In the genomic region with DNA sequence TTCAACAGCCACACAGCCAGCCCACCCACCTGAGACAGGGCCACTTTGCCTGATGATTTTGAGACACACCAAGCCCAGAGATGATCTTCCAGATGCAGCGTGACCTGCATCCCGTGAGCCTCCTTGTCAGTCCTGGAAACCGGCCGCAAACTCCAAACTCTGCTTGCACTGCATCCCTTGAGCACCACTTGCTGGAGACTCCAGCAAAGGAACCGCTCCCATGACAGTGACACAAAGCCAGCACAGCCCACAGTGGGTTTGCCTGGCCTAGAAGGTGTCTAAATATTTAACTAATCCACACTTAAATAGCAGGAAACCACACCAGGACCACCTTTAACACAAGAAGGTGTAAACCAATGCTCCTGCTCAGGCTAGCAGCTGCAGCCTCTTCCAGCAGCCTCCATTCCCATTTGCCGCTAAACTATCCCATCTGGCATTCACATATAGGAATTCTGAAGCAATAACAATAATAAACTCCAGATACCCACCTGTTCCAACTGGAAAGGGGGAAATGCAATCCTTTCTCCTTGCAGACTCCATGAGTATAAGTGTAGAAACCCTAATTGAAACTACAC, we compare ENCODE assay signal across 25 mouse cellular contexts.
DNase-seq lines count a peak whose midpoint lies in the region; ATAC-seq and TF ChIP-seq lines count a peak whose summit lies in the region.
"Had no signal": no experiment of that assay in that cellular context is flagged by ENCODE, and none has a peak within 500 bp of the region (broad histone marks: within the 10 kb centered on the region; RNA-seq: fewer than 3 reads in every experiment).

No protein-coding gene starts in this region.

- H3K27ac ChIP-seq in hindbrain, postnatal 0 days: no peak overlapping the region
- no peak overlapping the region for H3K27ac ChIP-seq in hindbrain, embryonic 12.5 days
- H3K27ac ChIP-seq in embryonic facial prominence, embryonic 14.5 days (replicated peaks; ENCODE audit: low read depth, low read length): no peak overlapping the region
- peak overlapping the region; percentile 32; the same call in 1 of the 2 replicates for H3K27ac ChIP-seq in limb, embryonic 10.5 days
- H3K27ac ChIP-seq in kidney, embryonic 15.5 days: no peak overlapping the region
- H3K27ac ChIP-seq: forebrain, embryonic 13.5 days; heart, adult 2 months; heart, embryonic 13.5 days; hindbrain, embryonic 15.5 days; intestine, embryonic 15.5 days; kidney, postnatal 0 days; liver, embryonic 14.5 days; midbrain, embryonic 13.5 days had no signal

- no peak overlapping the region for H3K4me2 ChIP-seq in hindbrain, postnatal 0 days (ENCODE audit: low read depth, low read length)
- H3K4me2 ChIP-seq in hindbrain, embryonic 12.5 days (replicated peaks): no peak overlapping the region
- no peak overlapping the region for H3K4me2 ChIP-seq in embryonic facial prominence, embryonic 14.5 days (ENCODE audit: low read depth, low read length)
- no peak overlapping the region for H3K4me2 ChIP-seq in kidney, embryonic 15.5 days
- H3K4me2 ChIP-seq: forebrain, embryonic 13.5 days; heart, embryonic 13.5 days; hindbrain, embryonic 15.5 days; intestine, embryonic 15.5 days; midbrain, embryonic 13.5 days had no signal

- no peaks in the 10 kb centered on the region for H3K9me3 ChIP-seq in hindbrain, postnatal 0 days (ENCODE audit: low read length)
- no peaks in the 10 kb centered on the region for H3K9me3 ChIP-seq in hindbrain, embryonic 12.5 days (replicated peaks)
- no peaks in the 10 kb centered on the region for H3K9me3 ChIP-seq in embryonic facial prominence, embryonic 14.5 days (ENCODE audit: control insufficient read depth, low read length)
- no peaks in the 10 kb centered on the region for H3K9me3 ChIP-seq in limb, embryonic 10.5 days (replicated peaks)
- H3K9me3 ChIP-seq in kidney, embryonic 15.5 days (replicated peaks): no peaks in the 10 kb centered on the region
- H3K9me3 ChIP-seq: forebrain, embryonic 13.5 days; heart, embryonic 13.5 days; hindbrain, embryonic 15.5 days; intestine, embryonic 15.5 days; midbrain, embryonic 13.5 days had no signal

- no peaks in the 10 kb centered on the region for H3K36me3 ChIP-seq in hindbrain, postnatal 0 days (ENCODE audit: insufficient read depth, low read length)
- H3K36me3 ChIP-seq in hindbrain, embryonic 12.5 days: no peaks in the 10 kb centered on the region
- no peaks in the 10 kb centered on the region for H3K36me3 ChIP-seq in embryonic facial prominence, embryonic 14.5 days (ENCODE audit: control insufficient read depth, insufficient read depth, low read length)
- H3K36me3 ChIP-seq in limb, embryonic 10.5 days: no peaks in the 10 kb centered on the region
- no peaks in the 10 kb centered on the region for H3K36me3 ChIP-seq in kidney, embryonic 15.5 days
- H3K36me3 ChIP-seq: heart, embryonic 13.5 days; hindbrain, embryonic 15.5 days; intestine, embryonic 15.5 days; midbrain, embryonic 13.5 days had no signal

- no peaks in the 10 kb centered on the region for H3K4me1 ChIP-seq in hindbrain, postnatal 0 days (ENCODE audit: insufficient read depth, low read length)
- peaks cover 10% of the 10 kb centered on the region; the same call in 1 of the 2 replicates for H3K4me1 ChIP-seq in hindbrain, embryonic 12.5 days
- H3K4me1 ChIP-seq in embryonic facial prominence, embryonic 14.5 days (ENCODE audit: control insufficient read depth, insufficient read depth, low read length): no peaks in the 10 kb centered on the region; the same call in 1 of the 2 replicates
- H3K4me1 ChIP-seq in limb, embryonic 10.5 days: peaks cover 32% of the 10 kb centered on the region
- no peaks in the 10 kb centered on the region for H3K4me1 ChIP-seq in kidney, embryonic 15.5 days
- H3K4me1 ChIP-seq: heart, embryonic 13.5 days; intestine, embryonic 15.5 days had no signal

- no peak overlapping the region for H3K4me3 ChIP-seq in hindbrain, postnatal 0 days (ENCODE audit: low read length)
- H3K4me3 ChIP-seq in hindbrain, embryonic 12.5 days: no peak overlapping the region
- no peak overlapping the region for H3K4me3 ChIP-seq in embryonic facial prominence, embryonic 14.5 days (ENCODE audit: low read depth, low read length)
- H3K4me3 ChIP-seq in limb, embryonic 10.5 days: no peak overlapping the region
- no peak overlapping the region for H3K4me3 ChIP-seq in kidney, embryonic 15.5 days (replicated peaks)
- H3K4me3 ChIP-seq: forebrain, embryonic 13.5 days; heart, adult 2 months; heart, embryonic 13.5 days; hindbrain, embryonic 15.5 days; intestine, embryonic 15.5 days; midbrain, embryonic 13.5 days had no signal

- DNase-seq in hindbrain, postnatal 0 days (ENCODE audit: low spot score): no peak
- peak; percentile 45 for DNase-seq in embryonic facial prominence, embryonic 14.5 days (ENCODE audit: low spot score)
- peak; percentile 35 for DNase-seq in limb, embryonic 10.5 days (ENCODE audit: low spot score)
- DNase-seq in mesoderm, embryonic 11.5 days (ENCODE audit: low read depth, low spot score): peak; percentile 31
- no peak for DNase-seq in cerebellum, adult 9-11 months
- DNase-seq: adrenal gland, postnatal 14 days; cerebellum, adult 11-12 months; cerebellum, postnatal 10 days; gastrocnemius, postnatal 36 days; heart, adult 2 months; heart, postnatal 10 days; kidney, adult 2 months; kidney, postnatal 4 days; liver; lung, adult 2 months had no signal

- peaks cover 27% of the 10 kb centered on the region for H3K27me3 ChIP-seq in hindbrain, postnatal 0 days (ENCODE audit: insufficient read depth, low read length)
- no peaks in the 10 kb centered on the region for H3K27me3 ChIP-seq in hindbrain, embryonic 12.5 days
- H3K27me3 ChIP-seq in embryonic facial prominence, embryonic 14.5 days (replicated peaks; ENCODE audit: control insufficient read depth, insufficient read depth, low read length): no peaks in the 10 kb centered on the region
- H3K27me3 ChIP-seq in limb, embryonic 10.5 days (ENCODE audit: low read depth, poor library complexity, severe bottlenecking): no peaks in the 10 kb centered on the region
- no peaks in the 10 kb centered on the region for H3K27me3 ChIP-seq in kidney, embryonic 15.5 days
- H3K27me3 ChIP-seq: forebrain, embryonic 13.5 days; heart, embryonic 13.5 days; intestine, embryonic 15.5 days; midbrain, embryonic 13.5 days had no signal

- no peak overlapping the region for H3K9ac ChIP-seq in hindbrain, postnatal 0 days (replicated peaks; ENCODE audit: low read length)
- no peak overlapping the region for H3K9ac ChIP-seq in hindbrain, embryonic 12.5 days
- H3K9ac ChIP-seq in embryonic facial prominence, embryonic 14.5 days (ENCODE audit: low read depth, low read length): no peak overlapping the region
- no peak overlapping the region for H3K9ac ChIP-seq in kidney, embryonic 15.5 days
- H3K9ac ChIP-seq: forebrain, embryonic 13.5 days; heart, embryonic 13.5 days; hindbrain, embryonic 15.5 days; intestine, embryonic 15.5 days; liver, embryonic 14.5 days; midbrain, embryonic 13.5 days had no signal

- WGBS in hindbrain, postnatal 0 days: 73% methylated on average over 6 of the region's 6 CpGs
- 75% methylated on average over 6 of the region's 6 CpGs for WGBS in hindbrain, embryonic 12.5 days
- WGBS in embryonic facial prominence, embryonic 14.5 days: 59% methylated on average over 6 of the region's 6 CpGs
- 78% methylated on average over 6 of the region's 6 CpGs for WGBS in limb, embryonic 10.5 days
- WGBS in kidney, embryonic 15.5 days: 81% methylated on average over 6 of the region's 6 CpGs

- TF ChIP-seq CTCF in hindbrain, postnatal 0 days (IDR thresholded peaks at IDR 0.05; ENCODE audit: low read depth): 0 out of 2 replicates have a peak, but pooled peaks have one; percentile 18

- no peak for ATAC-seq in hindbrain, postnatal 0 days
- ATAC-seq in hindbrain, embryonic 12.5 days (ENCODE audit: low FRiP score): no peak
- ATAC-seq in embryonic facial prominence, embryonic 14.5 days (ENCODE audit: low read depth): peak; percentile 35; the same call in 1 of the 2 replicates
- ATAC-seq in kidney, embryonic 15.5 days (replicated peaks; ENCODE audit: low FRiP score): no peak
- ATAC-seq: CD4-positive, CD25-positive, alpha-beta regulatory T cell, adult 4 months; forebrain, embryonic 13.5 days; intestine, embryonic 15.5 days; midbrain, embryonic 13.5 days had no signal

Comparison
In these comparisons a context has a peak if more than half of its experiments do, and no peak if none do; other contexts are left out.
1. DNase-seq: peak in embryonic facial prominence, embryonic 14.5 days (single experiment), limb, embryonic 10.5 days (single experiment) and mesoderm, embryonic 11.5 days (single experiment); none in hindbrain, postnatal 0 days (single experiment) and cerebellum, adult 9-11 months (single experiment).